Mouse (Mus musculus): ENCODE results near the gene Il6st.

DNA sequence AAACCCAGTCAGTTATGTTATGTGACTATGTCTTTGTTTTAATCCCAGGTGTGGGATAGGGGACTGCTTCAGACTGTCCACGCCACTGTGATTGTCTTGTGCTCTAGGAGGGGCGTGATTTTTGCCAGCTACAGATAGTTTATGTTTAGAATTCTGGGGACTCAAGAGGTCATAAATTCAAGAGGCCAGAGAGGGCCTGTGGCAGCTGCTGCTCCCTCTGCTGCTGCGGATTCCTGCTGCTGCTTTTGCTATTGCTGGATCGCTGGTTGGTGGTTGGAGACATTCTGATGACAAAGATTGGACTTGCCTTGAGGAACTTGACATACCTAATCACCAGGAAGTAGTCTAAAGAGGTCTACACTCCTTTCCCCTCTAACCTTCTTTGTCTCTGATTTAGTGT, 72.7 kb downstream of the Il6st start:
- TF ChIP-seq CTCF (conservative IDR thresholded peaks at IDR 0.05; ENCODE audit: low read length) (no peak), POU5F1 (IDR thresholded peaks at IDR 0.05; ENCODE audit: borderline replicate concordance, low read length) (no peak), NANOG (IDR thresholded peaks at IDR 0.05; ENCODE audit: borderline replicate concordance, low read length) (no peak)
